Mouse (Mus musculus): ENCODE measurements at regions not wholly inside any gene's neighbourhood (a gene's known extent, or its start where the extent isn't known, plus 50 kb on each side); places are given as distances from the start of the nearest gene placed in this dataset.

DNA sequence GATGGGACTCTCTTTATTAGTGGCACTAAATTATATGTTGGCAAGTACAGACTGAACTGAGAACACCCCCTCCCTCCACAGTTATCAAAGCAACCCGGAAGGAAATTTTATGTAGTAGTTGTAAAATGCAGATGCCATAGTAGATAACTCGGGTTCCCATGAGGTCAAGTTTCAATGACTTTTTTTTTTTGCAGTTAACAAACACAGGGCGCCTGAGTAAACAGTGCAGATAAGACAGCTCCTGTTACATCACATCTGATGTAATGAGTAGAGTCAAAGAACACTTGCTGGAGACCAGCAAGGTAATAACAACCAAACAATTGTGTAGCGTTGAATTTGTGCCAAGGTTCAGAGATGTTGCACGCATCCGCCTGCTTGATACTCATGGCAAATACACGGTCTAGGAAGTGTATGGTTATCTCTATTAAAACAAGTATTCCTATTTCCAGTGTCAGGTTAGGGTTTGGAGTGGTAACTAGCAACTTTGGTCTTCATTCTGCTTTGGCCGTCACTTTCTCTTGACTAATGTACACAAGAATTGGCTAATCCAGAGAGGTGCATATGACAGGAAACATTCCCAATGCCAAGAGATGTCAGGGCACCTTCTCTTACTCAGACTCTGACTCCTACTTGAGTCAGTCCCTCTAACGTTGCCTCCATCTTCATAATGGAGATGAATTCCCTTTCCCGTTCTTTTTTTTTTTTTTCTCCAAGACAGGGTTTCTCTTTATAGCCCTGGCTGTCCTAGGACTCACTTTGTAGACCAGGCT, 66.3 kb upstream of the Sp4 start (continued):
- TF ChIP-seq RCOR1 (IDR thresholded peaks at IDR 0.05; ENCODE audit: low read depth, low read length) (peak; percentile 45; the same call in 1 of the 2 replicates), TBP (IDR thresholded peaks at IDR 0.05; ENCODE audit: low read depth, low read length) (0 out of 2 replicates have a peak, but pooled peaks have one; percentile 21), ELF1 (IDR thresholded peaks at IDR 0.05; ENCODE audit: low read depth, low read length) (peak; percentile 56; the same call in 1 of the 2 replicates), ZKSCAN1 (IDR thresholded peaks at IDR 0.05; ENCODE audit: low read depth, low read length) (no peak)

GRCm38 (mm10) chr12:118352866-118353265, 51.6 kb upstream of the Sp4 start:
- Histone ChIP-seq H3K4me3 (ENCODE audit: control insufficient read depth in 1 of 2, insufficient read depth in 1 of 2, low read depth in 2 of 2, low read length in 2 of 2) (no peak overlapping the region), H3K27ac (ENCODE audit: control insufficient read depth, low read depth, low read length) (no peak overlapping the region), H3K9me3 (replicated peaks; ENCODE audit: insufficient read depth, low read length) (no peaks in the 10 kb centered on the region), H3K4me1 (ENCODE audit: control insufficient read depth in 1 of 2, insufficient read depth in 2 of 2, low read length in 2 of 2) (no peaks in the 10 kb centered on the region), H3K27me3 (ENCODE audit: control insufficient read depth in 1 of 2, insufficient read depth in 2 of 2, low read length in 2 of 2) (no peaks in the 10 kb centered on the region), H3K79me2 (ENCODE audit: control insufficient read depth, insufficient read depth, low read length, poor library complexity) (no peaks in the 10 kb centered on the region), H3K9ac (ENCODE audit: control insufficient read depth, low read depth, low read length, poor library complexity, severe bottlenecking) (no peak overlapping the region), H3K36me3 (ENCODE audit: control insufficient read depth in 1 of 2, insufficient read depth in 2 of 2, low read length in 2 of 2) (no peaks in the 10 kb centered on the region)
- TF ChIP-seq ELF1 (IDR thresholded peaks at IDR 0.05; ENCODE audit: low read depth, low read length) (no peak), NELFE (IDR thresholded peaks at IDR 0.05; ENCODE audit: low read depth, low read length) (no peak), MYB (IDR thresholded peaks at IDR 0.05; ENCODE audit: low read depth, low read length) (no peak), MAZ (IDR thresholded peaks at IDR 0.05; ENCODE audit: low read depth, low read length) (no peak), UBTF (IDR thresholded peaks at IDR 0.05; ENCODE audit: borderline replicate concordance, insufficient read depth, low read depth, low read length) (no peak), MEF2A (IDR thresholded peaks at IDR 0.05; ENCODE audit: extremely low read depth, insufficient replicate concordance, low read depth, low read length, poor library complexity, severe bottlenecking) (no peak), ZC3H11A (IDR thresholded peaks at IDR 0.05; ENCODE audit: low read depth, low read length) (no peak), MXI1 (IDR thresholded peaks at IDR 0.05; ENCODE audit: low read depth, low read length) (no peak), HCFC1 (IDR thresholded peaks at IDR 0.05; ENCODE audit: low read depth, low read length) (no peak), TBP (IDR thresholded peaks at IDR 0.05; ENCODE audit: low read depth, low read length) (no peak), TCF12 (IDR thresholded peaks at IDR 0.05; ENCODE audit: low read depth, low read length) (no peak), USF1 (IDR thresholded peaks at IDR 0.05; ENCODE audit: low read depth, low read length) (no peak), MYC (IDR thresholded peaks at IDR 0.05; ENCODE audit: low read depth, low read length) (no peak), RAD21 (IDR thresholded peaks at IDR 0.05; ENCODE audit: low read depth, low read length) (no peak), MAX (IDR thresholded peaks at IDR 0.05; ENCODE audit: low read length) (no peak), E2F4 (IDR thresholded peaks at IDR 0.05; ENCODE audit: borderline replicate concordance, low read depth, low read length) (no peak)
- no peak for DNase-seq (ENCODE audit: low read depth, low spot score)
